Mouse (Mus musculus): ENCODE results near the gene AI467606.
"Not testable (repeated sequence)": the region's sequence is repeated elsewhere in the genome, so short reads cannot be mapped to it uniquely, and the experiment has no call there.

The AI467606 gene

DNA sequence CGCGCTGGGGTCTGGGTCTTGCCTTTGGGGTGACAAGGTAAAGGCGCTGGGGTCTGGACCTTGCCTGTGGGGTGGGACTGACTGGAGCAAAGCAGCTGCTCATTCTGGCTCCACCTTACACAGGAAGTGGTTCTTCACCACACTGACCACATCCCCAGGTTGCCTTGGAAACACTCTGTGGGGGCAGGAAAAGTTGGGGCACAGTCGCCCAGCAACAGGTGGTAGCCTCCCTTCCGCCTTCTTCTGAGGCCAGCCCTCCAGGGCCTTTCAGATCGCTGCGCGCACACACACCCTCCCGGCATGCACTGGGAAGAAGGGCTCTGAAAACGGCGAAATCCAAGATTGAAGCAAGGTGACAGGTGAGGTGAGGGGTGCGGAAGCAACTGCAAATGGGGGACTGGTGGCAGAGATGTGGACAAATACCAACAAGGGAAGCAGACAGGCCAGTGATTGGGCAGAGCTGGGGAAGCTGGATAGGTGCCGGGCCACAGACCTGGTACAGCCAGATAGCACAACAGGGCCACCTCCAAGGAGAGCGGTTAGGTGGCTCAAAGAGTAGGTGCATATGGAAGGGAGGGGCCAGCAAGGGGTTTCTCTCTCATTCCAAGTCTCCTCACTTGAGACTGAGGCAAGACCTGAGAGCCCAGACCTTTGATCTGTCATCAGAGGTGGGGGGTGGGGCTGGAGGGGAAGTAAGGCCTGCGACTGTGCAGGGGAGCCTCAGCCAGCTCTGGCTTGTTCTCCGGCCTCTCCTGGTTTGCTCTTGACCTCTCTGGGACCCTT, at the start of gene AI467606:
Gene AI467606 (plus strand): TSS at position 246 of the 783 bp plus-strand sequence.
- no peak for DNase-seq (ENCODE audit: low spot score)

DNA sequence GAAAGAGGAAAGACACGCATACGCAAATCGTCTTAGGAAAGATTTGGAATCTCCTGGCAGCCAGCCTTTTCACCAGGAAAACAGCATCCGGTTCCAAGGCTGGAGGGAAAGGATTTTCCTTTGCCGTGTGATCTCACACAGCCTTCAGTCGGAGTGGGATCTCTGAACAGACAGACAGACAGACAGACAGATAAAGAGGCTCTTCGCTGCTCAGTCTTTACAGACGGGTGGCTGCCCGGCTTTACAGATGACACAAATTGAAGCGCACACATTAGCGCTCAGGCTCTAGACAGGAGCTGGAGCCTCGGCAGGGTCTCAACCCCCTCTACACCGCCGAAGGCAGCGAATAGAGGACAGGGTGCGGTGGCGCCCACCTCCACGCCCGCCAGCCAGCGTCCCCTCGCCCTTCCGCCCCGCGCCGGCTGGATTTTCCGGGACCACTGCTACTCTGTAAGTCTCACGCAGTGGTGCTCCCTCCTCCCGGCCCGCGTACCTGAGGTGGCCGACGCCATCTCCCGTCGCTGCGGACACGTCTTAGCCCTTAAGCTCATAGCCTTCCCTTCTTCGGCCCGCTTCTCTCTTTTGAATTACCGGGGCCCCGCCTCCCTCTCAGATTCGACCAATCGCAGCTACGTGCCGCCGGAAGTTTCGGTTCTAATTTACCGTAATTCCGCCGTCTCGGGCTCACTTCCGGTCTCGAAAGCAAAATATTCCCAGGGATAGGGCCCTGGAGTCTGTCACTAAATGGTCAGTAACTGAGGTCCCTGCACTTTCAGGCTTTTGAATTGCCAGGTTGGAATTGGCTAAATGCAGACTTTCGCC, 49.1 kb upstream of the AI467606 start, which contains the start of gene Kif22:
Gene Kif22 (minus strand): TSS at position 621 of the 822 bp plus-strand sequence.
- DNase-seq (ENCODE audit: low spot score) = peak; percentile 94

DNA sequence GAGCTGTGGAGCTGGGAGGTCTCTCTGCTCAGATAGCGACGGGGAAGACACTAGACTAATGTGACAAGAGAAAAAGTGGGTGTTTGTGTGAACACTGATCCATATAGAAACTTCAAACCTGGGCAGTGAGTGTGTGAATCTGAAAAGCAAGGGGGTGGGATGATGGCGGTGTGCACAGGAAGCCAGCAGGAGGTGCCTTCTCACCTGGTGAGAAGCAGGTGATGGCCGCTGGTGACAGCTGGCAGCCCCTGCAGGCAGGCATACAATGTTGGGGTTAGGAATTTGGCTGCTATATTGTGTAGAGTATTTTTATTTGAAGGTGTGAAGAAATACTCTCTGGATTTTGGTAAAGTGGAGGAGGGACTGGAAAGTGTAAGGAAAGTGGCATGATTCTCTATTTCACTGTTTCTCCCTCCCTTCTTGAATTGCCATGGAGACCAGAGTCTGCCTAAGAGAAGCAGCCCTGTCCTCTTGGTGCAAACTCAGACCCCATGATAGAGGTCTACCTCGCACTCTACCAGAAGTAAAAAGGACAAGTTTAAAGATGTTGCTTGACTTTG, 36.1 kb upstream of the AI467606 start:
- DNase-seq (ENCODE audit: low spot score) = no peak

DNA sequence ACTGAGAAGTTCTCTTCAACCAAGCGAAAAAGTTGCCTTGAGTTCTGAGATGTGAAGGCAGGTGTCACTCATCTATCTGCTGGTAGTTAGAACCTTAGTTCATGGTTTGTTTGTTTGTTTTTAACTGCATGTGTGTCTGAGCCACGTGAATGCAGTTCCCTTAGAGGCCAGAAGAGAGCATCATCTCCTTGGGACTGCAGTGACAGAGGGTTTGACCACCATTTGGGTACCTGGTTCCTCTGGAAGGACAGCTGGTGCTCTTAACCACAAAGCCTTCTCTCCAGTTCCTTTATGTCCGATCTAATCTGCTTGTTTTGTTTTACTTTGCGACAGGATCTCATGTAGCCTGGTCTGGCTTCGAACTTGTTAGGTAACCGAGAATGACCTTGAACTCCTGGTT, 25.6 kb upstream of the AI467606 start:
- DNase-seq (ENCODE audit: low spot score) = no peak

DNA sequence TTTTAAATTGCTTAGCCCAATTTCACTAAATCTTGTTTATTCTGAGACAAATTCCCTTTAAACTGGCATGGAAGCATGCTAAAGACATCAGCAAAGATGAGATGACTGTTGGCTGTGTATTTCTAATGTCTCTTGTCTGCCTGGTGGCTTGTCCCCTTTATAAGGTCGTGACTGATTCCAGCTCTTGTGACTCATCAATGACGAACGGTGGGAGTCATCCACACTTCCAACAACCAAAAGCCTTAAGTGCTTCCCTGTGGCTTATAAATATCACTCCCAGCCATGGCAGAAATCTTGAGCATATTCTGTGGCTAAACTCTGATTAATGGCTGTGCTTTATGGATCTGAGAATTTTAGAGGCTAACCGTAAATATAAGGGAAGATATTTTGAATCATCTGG, 24.8 kb upstream of the AI467606 start:
- no peak for DNase-seq (ENCODE audit: low spot score)

DNA sequence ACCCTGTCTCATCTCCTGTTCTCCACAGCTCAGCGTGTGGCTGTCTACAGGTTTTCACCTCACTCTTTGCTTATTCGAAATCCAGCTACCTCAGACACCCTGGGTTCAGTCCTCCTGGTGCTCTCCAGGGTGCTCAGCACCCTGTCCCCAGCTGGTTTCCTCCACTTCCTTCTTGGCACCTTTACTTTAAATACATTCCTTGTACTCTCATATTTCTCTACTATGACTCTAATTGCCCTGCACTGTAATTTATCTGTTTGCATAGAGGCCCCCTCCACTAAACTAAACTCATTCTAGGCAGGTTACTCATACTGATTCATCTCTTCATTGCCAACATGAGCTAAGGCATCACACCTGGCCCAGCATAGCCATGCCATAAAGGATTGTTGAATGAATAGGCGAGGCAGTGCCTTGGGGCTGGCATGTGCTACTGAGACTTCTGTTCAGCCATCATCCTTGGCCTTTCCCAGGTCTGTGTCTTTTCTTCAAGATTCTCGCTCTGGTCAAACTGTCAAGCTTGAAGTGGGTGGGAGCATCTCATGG, 20.2 kb upstream of the AI467606 start:
- DNase-seq (ENCODE audit: low spot score) = no peak

DNA sequence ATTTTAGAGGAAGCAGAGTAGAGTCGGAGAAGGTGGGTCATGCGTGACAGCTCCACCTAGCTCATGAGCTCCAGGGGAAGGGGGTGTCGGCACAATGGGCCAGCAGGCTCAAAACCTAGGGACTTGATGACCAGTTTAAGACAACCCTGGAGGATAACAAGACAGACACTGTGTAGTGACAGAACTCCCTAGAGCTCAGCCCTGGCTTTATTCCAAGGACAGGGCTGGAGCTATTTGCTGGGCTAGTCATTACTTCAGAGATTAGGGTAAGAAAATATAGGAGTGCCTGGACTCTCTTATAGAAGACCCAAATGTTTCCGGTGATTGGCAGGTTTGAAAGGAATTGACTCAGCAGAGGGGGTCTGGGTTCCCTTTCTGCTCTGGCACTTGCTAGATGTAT, 17.9 kb upstream of the AI467606 start:
- no peak for DNase-seq (ENCODE audit: low spot score)

DNA sequence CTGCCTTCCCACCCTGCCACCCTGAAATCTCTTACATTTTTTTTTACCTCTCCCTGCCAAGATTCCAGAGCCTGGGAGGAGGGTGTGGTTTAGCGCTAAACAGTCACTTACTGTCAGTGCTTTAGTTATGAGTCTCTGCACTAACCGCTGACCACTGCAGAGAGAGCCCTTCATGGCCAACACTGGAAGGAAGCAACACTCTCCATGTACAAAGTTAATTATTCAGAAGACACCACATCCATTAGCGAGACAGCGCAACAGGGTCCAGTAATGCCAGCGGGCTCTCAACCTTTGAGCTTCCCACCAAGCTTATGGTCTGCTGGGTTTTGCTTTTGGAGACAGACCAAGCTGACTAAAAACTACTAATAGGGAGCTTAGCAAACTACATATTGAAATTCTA, 15.0 kb upstream of the AI467606 start:
- DNase-seq (ENCODE audit: low spot score) = no peak

DNA sequence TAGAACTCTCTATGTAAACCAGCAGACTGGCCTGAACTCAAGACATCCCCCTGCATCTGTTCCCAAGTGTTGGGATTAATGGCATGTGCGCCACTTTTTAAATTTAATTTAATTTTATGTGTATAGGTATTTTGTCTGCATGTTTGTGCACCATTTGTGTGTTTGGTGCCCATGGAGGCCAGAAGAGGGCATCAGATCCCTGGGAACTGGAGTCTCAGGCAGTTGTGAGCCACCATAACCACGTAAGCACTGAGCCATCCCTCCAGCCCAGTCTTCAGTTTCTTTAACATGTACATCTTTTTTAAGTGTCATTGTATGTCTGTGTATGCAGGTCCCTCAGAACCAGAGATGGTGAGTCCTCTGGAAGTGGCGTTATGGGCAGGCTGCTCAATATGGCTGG, 13.5 kb upstream of the AI467606 start:
- no peak for DNase-seq (ENCODE audit: low spot score)

DNA sequence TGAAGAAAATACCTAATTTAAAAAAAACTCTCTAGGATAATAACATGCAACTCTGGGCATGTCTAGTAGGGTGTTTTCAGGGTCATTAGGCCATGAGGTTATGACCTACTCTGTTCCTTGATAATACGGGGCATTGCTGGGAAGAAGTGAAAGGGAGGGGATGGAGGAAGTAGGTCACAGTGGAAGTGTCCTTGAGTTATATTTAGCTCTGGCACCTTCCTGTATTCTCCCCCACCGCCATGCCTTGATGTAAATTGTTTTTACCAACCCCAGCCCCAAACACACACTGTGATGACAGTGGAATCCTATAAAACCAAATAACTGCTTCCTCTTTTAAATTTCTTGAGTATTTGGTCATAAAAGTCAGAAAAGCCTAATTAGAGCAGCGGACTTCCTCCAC, 11.1 kb upstream of the AI467606 start:
- DNase-seq (ENCODE audit: low spot score) = no peak

DNA sequence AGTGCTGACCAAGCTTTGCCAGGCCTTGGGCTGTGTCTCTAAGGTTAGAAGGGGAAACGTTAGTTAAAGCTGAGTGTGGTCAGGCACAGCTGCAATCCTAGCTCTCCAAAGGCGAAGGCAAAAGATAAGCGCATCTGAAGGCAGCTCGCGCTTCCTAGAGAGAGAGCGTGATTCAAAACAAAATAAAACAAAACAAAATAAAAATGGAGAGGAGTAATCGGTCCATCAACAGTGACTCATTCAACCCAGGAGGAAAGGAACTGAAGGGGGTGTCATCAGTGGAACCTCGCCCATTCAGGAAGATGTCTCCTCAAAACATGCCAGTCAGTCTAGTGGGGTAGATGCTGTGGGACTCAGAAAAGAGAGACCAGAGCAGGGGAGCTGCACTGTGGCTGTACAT, 8.9 kb upstream of the AI467606 start:
- no peak for DNase-seq (ENCODE audit: low spot score)

DNA sequence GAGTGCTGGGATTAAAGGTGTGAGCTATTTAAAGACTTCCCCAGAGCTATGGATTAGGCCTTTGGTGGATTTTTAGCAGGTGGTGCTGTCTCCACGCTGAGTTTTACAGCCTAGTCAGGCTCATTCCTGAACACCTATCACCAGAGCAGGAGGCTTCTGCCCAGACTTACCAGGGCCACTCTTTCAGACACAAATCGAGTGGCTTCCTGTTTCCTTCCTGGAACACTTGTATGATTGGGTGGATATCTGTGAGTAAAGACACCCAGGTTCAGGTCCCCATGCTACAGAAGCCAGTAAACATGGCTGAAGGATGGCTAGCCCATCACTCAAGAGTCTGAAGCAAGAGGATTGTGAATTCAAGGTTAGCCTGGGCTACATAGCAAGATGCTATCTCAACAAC, 8.2 kb upstream of the AI467606 start:
- DNase-seq (ENCODE audit: low spot score) = no peak

DNA sequence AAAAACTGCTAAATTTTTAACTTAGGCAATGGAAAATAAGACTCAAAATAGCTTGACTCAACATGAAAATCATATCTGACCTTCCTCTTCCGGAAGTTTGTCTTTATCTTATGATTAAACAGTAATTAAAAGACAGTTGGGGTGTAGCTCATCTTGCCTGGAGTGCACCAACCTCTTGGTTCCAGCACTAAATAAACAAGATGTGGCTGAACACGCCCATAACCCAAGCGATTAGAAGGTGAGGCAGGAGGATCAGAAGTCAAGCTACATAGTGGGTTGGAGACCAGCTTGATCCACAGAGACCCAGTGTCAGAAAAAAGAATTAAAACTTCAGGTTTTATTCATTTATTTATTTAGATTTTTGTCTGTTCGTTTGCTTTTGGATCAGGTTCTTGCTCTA, 7.5 kb upstream of the AI467606 start:
- no peak for DNase-seq (ENCODE audit: low spot score)

DNA sequence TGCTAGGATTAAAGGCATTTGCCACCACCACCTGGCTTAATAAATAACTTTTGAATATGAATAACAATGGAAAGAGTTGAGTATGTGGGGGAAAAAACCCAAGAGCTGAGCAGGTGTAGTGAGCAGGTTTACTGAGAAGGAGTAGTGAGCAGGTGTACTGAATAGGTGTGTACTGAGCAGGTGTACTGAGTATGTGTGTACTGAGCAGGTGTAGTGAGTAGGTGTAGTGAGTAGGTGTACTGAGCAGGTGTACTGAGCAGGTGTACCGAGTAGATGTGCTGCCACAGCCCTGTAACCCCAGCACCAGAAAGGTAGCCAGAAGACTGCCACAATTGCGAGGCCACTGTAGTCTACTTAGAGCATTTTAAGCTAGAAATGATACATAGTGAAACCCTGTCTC, 6.4 kb upstream of the AI467606 start:
- no peak for DNase-seq (ENCODE audit: low spot score)

DNA sequence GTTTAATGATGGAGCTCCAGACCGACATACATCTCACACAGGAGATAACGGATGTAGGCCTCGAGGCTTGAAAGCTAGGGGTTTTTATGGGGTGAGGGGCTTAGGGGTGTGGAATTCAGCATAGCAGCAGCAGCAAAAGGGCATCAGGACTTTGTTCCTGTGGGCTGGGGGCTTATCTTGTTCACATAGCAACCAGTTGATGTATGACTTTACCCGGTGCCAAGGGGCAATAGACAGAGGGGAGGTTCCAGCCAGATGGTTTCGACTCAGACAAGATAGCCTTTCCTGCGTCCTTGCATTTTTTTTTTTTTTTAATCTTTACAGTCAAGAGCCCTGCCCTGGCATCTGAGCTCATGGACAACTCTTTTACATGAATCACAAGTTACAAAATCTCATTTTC, 5.4 kb upstream of the AI467606 start:
- DNase-seq (ENCODE audit: low spot score) = not testable (repeated sequence)

DNA sequence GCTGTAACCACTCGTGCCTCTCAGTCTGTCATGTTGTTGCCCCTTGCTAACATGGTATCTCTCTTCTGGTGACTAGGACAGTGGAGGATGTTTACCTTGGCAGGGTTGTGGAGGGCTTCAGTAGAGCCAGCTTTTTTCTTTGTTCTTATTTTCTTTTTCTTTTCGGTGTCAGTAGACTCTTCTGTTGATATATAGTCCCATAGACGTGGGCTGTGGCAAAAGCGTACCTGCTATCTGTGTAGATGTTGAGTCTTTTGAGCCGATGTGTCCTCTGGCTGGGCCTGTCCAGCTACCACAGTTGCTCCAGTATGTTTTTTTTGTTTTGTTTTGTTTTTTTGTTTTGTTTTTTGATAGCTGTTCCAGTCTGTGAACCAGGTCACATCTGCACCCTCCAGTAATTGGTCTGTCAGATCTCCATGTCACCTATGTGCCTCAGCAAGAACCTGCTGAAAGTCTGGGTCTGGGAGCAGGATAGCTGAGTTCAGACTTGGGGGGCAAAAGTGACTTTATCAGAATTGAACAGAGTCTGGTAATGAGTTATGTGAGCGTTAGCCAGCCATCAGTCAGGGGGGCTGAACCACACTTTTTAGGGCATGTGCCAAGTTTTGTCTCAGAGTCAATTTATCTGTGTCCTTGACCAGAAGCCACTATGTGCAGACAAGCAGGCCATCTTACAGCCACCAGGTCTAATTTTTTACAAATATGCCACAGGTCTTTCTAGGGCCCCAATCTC, 3.7 kb upstream of the AI467606 start, which contains the start of gene Zg16:
Gene Zg16 (minus strand): TSS at position 51 of the 733 bp plus-strand sequence.
- not testable (repeated sequence) for DNase-seq (ENCODE audit: low spot score)

DNA sequence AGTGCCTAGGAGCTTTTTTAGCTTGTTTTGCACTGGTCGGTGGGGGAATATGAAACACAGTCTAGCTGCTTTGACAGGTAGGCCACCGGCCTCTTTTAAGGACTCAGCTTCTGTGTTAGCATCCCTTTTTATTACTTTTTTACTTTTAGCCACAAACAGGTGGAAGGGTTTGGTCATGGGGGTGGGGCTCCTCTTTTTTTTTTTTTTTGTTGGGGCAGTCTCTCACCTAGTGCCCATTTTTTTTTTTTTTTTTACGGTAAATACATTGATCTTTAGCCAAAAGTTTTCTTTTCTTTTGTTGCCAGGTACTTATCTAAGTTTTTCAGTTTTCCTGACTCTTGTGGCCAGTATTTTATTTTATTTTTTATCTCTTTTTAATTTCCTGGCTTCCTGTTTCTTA, 3.1 kb upstream of the AI467606 start:
- no peak for DNase-seq (ENCODE audit: low spot score)

DNA sequence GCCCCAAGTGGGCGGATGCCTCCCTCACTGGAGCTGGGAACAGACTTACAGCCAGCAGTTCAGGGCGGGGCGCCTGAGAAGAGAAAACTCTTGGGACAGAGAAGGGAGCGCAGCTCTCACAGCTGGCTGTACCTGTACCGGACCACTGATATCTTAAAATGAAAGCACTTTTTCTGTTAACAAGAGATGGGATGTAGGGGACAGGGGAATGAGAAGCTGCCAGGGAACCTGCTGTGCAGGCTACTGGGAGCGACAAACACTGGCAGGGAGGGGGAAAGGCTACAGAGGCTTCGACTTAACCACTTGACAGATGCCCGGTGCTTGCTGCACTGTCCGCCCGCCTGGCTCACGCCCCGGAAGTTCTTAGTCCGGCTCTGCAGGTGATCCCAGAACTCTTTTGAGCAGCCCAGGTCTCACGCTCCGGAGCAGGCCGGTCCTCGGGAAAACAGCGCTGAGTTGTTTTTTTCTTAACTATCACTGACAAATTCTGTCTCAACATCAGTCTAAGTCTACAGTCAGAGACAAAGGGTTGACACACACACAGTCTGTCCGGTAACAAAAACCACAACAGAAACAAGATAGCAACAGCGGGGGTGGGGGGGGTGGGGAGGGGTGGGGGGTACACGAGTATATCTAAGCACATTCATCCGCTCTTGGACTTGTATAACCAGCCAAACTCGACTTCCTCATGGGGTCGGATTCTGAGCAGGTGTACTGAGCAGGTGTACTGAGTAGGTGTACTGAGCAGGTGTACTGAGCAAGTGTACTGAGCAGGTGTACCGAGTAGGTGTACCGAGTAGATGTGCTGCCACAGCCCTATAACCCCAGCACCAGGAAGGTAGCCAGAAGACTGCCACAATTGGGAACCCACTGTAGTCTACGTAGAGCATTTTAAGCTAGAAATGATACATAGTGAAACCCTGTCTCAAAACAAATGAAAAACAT, 2.0 kb upstream of the AI467606 start:
- DNase-seq (ENCODE audit: low spot score) = peak; percentile 36

DNA sequence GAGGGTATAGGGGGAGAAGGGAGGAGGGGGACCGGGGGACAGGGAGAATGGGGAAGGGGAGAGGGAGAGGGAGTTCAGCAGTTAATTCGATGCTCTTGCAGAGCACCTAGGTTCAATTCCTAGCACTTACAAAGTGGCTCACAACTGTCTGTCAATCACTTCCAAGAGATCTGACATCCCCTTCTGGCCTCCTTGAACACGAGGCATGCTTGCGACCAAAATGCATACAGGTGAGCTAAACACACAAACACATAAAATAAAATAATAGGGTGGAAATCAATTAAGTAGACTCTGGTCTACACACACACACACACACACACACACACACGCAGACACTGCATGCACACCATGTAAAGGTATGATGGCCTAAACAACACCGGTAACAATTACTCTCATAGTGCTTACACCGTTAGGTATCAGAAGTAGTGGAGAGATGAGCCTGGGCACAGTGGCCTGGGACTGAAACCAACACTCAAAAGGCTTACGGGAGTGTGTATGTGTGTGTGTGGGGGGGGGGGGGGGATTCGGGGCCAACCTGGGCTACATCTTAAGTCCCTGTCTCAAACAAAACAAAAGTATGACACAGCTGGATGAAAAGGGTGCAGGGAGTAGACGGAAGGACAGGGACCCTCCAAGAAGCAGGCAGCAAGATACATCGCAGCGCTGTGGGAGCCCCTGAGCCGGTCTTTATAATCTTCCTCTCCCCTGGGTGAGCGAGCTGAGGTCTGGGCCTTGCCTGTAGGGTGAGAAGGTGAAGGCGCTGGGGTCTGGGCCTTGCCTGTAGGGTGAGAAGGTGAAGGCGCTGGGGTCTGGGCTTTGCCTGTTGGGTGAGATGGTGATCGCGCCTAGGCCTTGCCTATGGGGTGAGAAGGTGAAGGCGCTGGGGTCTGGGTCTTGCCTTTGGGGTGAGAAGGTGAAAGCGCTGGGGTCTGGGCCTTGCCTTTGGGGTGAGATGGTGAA, 725 bp upstream of the AI467606 start:
- no peak for DNase-seq (ENCODE audit: low spot score)

DNA sequence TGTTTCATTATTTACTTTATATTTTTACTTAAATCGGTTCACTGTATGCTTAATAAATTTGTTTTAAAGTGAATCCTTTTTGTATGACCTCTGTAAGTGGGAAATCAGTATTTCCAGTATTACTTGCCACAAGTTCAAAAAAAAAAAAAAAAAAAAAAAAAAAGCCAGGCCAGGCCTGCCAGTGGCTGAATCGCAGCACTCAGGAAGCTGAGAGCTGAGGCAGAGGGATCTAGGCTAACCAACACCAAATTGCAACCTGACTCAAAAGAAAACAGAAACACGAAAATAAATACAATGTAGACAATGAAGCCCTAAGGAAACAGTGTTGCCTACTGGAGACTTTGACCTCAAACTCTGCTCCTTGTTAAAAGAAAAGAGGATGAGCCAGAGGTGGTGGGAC, 2.8 kb downstream of the AI467606 start:
- DNase-seq (ENCODE audit: low spot score) = no peak

Data from retina, embryonic 14.5 days (tissue).